Mouse (Mus musculus): ENCODE results near the gene Piwil1. TPM values are rescaled to one million over a fixed set of nuclear protein-coding genes. Genes with fewer than 3 reads are reported as not detected.

Piwil1 gene
- polyA plus RNA-seq, 1 experiment = not detected

DNA sequence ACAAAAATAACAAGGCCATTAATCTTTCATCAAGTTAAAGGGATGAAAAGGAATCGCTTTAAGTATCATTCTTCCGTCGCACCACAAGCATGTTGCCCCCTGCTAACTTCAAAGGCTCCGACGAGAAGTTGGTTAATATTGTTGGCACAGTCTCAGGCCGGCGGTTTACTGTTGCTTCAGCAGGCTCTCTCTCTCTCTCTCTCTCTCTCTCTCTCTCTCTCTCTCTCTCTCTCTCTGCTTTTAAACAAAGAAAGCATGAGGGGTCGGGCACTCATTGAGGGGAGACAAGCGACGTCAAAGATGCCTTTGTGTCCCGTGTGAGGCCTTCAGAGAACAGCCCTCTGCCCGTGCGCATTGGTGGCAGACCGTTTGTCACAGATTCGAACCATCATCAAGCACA, 17.7 kb upstream of the Piwil1 start:
- H3K4me3 ChIP-seq (ENCODE audit: low read depth, low read length) = no peak overlapping the region
- no peaks in the 10 kb centered on the region for H3K9me3 ChIP-seq (replicated peaks; ENCODE audit: control insufficient read depth, insufficient read depth, low read length, poor library complexity, severe bottlenecking)
- TF ChIP-seq POLR2A (IDR thresholded peaks at IDR 0.05; ENCODE audit: insufficient read depth, low read length) (no peak), CTCF (IDR thresholded peaks at IDR 0.05; ENCODE audit: low read depth, low read length) (no peak), EP300 (IDR thresholded peaks at IDR 0.05; ENCODE audit: insufficient read depth, low read depth, low read length) (no peak)
- H3K36me3 ChIP-seq (ENCODE audit: control insufficient read depth, insufficient read depth, low read length, poor library complexity, severe bottlenecking) = no peaks in the 10 kb centered on the region
- H3K4me1 ChIP-seq (ENCODE audit: control insufficient read depth, insufficient read depth, low read length) = no peaks in the 10 kb centered on the region
- H3K9ac ChIP-seq (ENCODE audit: low read depth, poor library complexity, severe bottlenecking) = no peak overlapping the region
- H3K27ac ChIP-seq (ENCODE audit: insufficient read depth, low read length) = no peak overlapping the region
- H3K27me3 ChIP-seq (ENCODE audit: control insufficient read depth, insufficient read depth, low read length, poor library complexity, severe bottlenecking) = no peaks in the 10 kb centered on the region

DNA sequence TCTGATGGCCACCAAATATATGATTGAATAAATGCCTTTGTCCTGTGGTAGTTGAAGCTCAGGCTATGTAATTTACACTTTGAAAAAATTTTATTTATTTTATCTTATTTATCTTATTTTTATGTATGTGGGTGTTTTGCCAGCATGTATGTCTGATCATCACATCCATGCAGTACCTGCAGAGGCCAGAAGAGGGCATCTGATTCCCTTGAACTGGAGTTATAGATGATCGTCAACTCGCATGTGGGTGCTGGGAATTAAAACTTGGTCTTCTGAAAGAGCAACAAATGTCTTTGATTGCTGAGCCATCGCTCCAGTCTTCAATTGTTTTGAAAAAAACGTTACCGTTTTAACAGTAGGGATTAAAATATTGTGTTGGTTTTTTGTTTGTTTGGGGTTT, 15.2 kb upstream of the Piwil1 start:
- H3K4me3 ChIP-seq (ENCODE audit: low read depth, low read length) = no peak overlapping the region

DNA sequence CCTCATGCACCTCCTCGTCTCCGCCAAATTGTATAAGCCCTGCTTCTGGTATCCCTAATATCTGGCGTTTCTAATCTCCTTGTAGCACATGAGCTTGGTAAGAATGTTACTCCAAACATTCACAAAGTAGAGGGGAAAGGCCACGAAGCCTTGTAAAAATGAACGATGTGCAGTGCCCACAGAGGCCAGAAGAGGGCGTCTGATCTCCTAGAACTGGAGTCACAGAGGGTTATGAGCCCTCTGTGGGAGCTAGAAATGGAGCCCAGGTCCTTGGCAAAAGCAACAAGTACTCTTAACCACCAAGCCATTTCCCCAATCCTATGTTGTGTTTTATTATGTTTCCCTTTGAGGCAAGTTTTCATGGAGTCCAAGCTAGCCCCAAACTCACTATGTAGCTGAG, 8.2 kb upstream of the Piwil1 start:
- H3K4me3 ChIP-seq (ENCODE audit: low read depth, low read length) = no peak overlapping the region
- no peaks in the 10 kb centered on the region for H3K27me3 ChIP-seq (ENCODE audit: control insufficient read depth, insufficient read depth, low read length, poor library complexity, severe bottlenecking)
- no peaks in the 10 kb centered on the region for H3K36me3 ChIP-seq (ENCODE audit: control insufficient read depth, insufficient read depth, low read length, poor library complexity, severe bottlenecking)
- TF ChIP-seq POLR2A (IDR thresholded peaks at IDR 0.05; ENCODE audit: insufficient read depth, low read length) (no peak), CTCF (IDR thresholded peaks at IDR 0.05; ENCODE audit: low read depth, low read length) (peak; percentile 36)
- no peaks in the 10 kb centered on the region for H3K4me1 ChIP-seq (ENCODE audit: control insufficient read depth, insufficient read depth, low read length)
- H3K9me3 ChIP-seq (replicated peaks; ENCODE audit: control insufficient read depth, insufficient read depth, low read length, poor library complexity, severe bottlenecking) = no peaks in the 10 kb centered on the region
- H3K9ac ChIP-seq (ENCODE audit: low read depth, poor library complexity, severe bottlenecking) = no peak overlapping the region
- no peak overlapping the region for H3K27ac ChIP-seq (ENCODE audit: insufficient read depth, low read length)

More for the DNA sequence above, 15.2 kb upstream of the Piwil1 start:
- Histone ChIP-seq H3K9ac (ENCODE audit: low read depth, poor library complexity, severe bottlenecking) (no peak overlapping the region), H3K9me3 (replicated peaks; ENCODE audit: control insufficient read depth, insufficient read depth, low read length, poor library complexity, severe bottlenecking) (no peaks in the 10 kb centered on the region), H3K36me3 (ENCODE audit: control insufficient read depth, insufficient read depth, low read length, poor library complexity, severe bottlenecking) (no peaks in the 10 kb centered on the region), H3K4me1 (ENCODE audit: control insufficient read depth, insufficient read depth, low read length) (no peaks in the 10 kb centered on the region), H3K27ac (ENCODE audit: insufficient read depth, low read length) (no peak overlapping the region), H3K27me3 (ENCODE audit: control insufficient read depth, insufficient read depth, low read length, poor library complexity, severe bottlenecking) (no peaks in the 10 kb centered on the region)
- no peak for TF ChIP-seq POLR2A (IDR thresholded peaks at IDR 0.05; ENCODE audit: insufficient read depth, low read length)
- no peak for TF ChIP-seq CTCF (IDR thresholded peaks at IDR 0.05; ENCODE audit: low read depth, low read length)
- TF ChIP-seq EP300 (IDR thresholded peaks at IDR 0.05; ENCODE audit: insufficient read depth, low read depth, low read length) = no peak

DNA sequence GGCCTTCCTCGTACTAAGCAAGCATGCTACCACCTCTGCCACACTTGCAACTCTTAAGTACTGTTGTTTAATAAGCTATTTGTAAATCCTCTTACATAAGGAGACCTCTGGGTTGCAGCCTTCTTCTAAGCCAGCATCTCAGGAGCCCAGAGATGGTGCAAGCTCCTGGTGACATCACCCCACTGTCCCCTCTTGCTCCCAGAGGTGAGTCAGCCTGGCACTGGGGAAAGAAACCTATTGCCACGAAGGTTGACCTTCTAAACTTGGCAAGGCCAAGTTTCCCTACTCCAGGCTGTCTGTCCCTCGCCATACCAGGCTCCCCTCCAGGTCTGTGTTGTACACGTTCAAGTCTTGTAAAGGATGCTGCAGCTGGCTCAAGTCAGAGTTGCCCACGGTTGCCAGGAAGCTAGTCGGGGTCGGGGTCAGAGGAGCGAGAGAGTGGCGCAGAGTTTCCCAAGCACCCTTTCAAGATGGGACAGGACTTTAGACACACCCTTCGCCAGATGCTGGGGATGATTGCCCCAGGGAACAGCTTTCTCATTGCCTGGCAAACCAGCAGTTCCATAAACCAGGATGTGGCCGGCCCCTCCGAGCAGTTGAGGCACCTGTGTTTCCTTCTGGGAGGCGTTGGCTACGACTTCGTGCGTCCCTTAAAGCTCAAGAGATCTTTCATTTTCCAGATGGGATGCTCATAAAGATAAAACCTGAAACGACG, 7.6 kb upstream of the Piwil1 start:
- Histone ChIP-seq H3K9me3 (replicated peaks; ENCODE audit: control insufficient read depth, insufficient read depth, low read length, poor library complexity, severe bottlenecking) (no peaks in the 10 kb centered on the region), H3K4me3 (ENCODE audit: low read depth, low read length) (no peak overlapping the region), H3K4me1 (ENCODE audit: control insufficient read depth, insufficient read depth, low read length) (no peaks in the 10 kb centered on the region), H3K9ac (ENCODE audit: low read depth, poor library complexity, severe bottlenecking) (no peak overlapping the region), H3K27me3 (ENCODE audit: control insufficient read depth, insufficient read depth, low read length, poor library complexity, severe bottlenecking) (no peaks in the 10 kb centered on the region), H3K27ac (ENCODE audit: insufficient read depth, low read length) (no peak overlapping the region), H3K36me3 (ENCODE audit: control insufficient read depth, insufficient read depth, low read length, poor library complexity, severe bottlenecking) (no peaks in the 10 kb centered on the region)
- TF ChIP-seq CTCF (IDR thresholded peaks at IDR 0.05; ENCODE audit: low read depth, low read length) (no peak), POLR2A (IDR thresholded peaks at IDR 0.05; ENCODE audit: insufficient read depth, low read length) (no peak), EP300 (IDR thresholded peaks at IDR 0.05; ENCODE audit: insufficient read depth, low read depth, low read length) (no peak)

DNA sequence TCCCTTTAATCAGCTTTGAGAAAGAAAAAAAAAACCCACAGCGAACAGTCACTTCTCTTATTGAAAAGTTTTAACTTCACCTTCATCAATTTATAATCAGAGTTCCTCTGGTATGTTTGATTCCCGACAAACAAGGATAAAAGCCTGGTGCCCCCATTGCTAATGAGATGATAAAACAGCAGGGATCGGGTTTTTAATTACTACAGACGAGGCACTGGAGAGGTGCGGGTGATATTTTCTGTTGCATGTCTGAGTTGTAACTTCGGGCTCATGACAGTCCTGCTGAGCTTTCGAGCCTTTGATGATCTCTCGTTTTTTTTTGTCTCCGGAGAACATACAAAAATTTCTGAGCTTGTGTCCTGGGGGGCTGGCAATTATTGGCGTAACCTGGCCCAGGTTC, 5.5 kb upstream of the Piwil1 start:
- H3K9me3 ChIP-seq (replicated peaks; ENCODE audit: control insufficient read depth, insufficient read depth, low read length, poor library complexity, severe bottlenecking) = no peaks in the 10 kb centered on the region
- H3K27ac ChIP-seq (ENCODE audit: insufficient read depth, low read length) = no peak overlapping the region
- H3K27me3 ChIP-seq (ENCODE audit: control insufficient read depth, insufficient read depth, low read length, poor library complexity, severe bottlenecking) = no peaks in the 10 kb centered on the region
- no peak overlapping the region for H3K4me3 ChIP-seq (ENCODE audit: low read depth, low read length)
- TF ChIP-seq POLR2A (IDR thresholded peaks at IDR 0.05; ENCODE audit: insufficient read depth, low read length) = no peak
- H3K4me1 ChIP-seq (ENCODE audit: control insufficient read depth, insufficient read depth, low read length) = no peaks in the 10 kb centered on the region
- no peaks in the 10 kb centered on the region for H3K36me3 ChIP-seq (ENCODE audit: control insufficient read depth, insufficient read depth, low read length, poor library complexity, severe bottlenecking)
- no peak overlapping the region for H3K9ac ChIP-seq (ENCODE audit: low read depth, poor library complexity, severe bottlenecking)

DNA sequence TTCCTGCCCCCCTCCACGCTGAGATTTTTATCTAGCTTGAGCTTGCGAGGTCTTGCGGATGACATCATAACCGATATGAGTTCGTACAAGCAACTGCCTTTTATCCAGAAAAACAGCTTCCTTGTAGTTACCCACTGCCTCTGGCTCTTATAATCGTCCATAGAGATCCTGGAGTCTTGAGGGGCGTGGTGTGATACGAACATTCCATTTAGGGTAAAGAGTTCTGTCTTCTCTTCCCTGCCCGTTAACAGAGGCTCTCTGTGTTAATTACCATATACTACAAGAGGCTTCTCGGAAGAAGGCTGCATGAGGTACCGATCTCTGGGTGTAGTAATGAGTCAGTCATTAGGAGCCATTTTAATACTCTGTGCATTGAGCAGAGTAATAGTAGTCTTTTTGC, 1.6 kb upstream of the Piwil1 start:
- H3K9me3 ChIP-seq (replicated peaks; ENCODE audit: control insufficient read depth, insufficient read depth, low read length, poor library complexity, severe bottlenecking) = no peaks in the 10 kb centered on the region
- H3K4me3 ChIP-seq (ENCODE audit: low read depth, low read length) = no peak overlapping the region
- no peaks in the 10 kb centered on the region for H3K27me3 ChIP-seq (ENCODE audit: control insufficient read depth, insufficient read depth, low read length, poor library complexity, severe bottlenecking)
- TF ChIP-seq POLR2A (IDR thresholded peaks at IDR 0.05; ENCODE audit: insufficient read depth, low read length) = no peak
- TF ChIP-seq CTCF (IDR thresholded peaks at IDR 0.05; ENCODE audit: low read depth, low read length) = no peak
- no peak for TF ChIP-seq EP300 (IDR thresholded peaks at IDR 0.05; ENCODE audit: insufficient read depth, low read depth, low read length)
- H3K36me3 ChIP-seq (ENCODE audit: control insufficient read depth, insufficient read depth, low read length, poor library complexity, severe bottlenecking) = no peaks in the 10 kb centered on the region
- H3K27ac ChIP-seq (ENCODE audit: insufficient read depth, low read length) = no peak overlapping the region
- no peaks in the 10 kb centered on the region for H3K4me1 ChIP-seq (ENCODE audit: control insufficient read depth, insufficient read depth, low read length)
- no peak overlapping the region for H3K9ac ChIP-seq (ENCODE audit: low read depth, poor library complexity, severe bottlenecking)

All from ES-Bruce4 (cell line).